ENCODE assay signal across 16 mouse cellular contexts in genomic region chr2:104470536-104470935, GRCm38 (mm10). TPM values are rescaled to one million over a fixed set of nuclear protein-coding genes. Genes with fewer than 3 reads are reported as not detected.
"Had no signal": no experiment of that assay in that cellular context is flagged by ENCODE, and none has a peak within 500 bp of the region (broad histone marks: within the 10 kb centered on the region; RNA-seq: fewer than 3 reads in every experiment).

No protein-coding gene starts in this region.

- H3K9ac ChIP-seq: limb, embryonic 15.5 days; liver, embryonic 14.5 days; neural tube, embryonic 15.5 days had no signal

- DNase-seq: kidney, postnatal 36 days; layer of hippocampus, adult 9-11 months; layer of hippocampus, postnatal 36 days; lung, adult 18-20 months; midbrain, embryonic 14.5 days; right cerebral cortex, adult 18-20 months; right cerebral cortex, postnatal 25 days; thymus, adult 18-20 months; thymus, postnatal 14 days had no signal

- H3K4me3 ChIP-seq: limb, embryonic 15.5 days; myocyte; neural tube, embryonic 15.5 days had no signal

- H3K9me3 ChIP-seq: limb, embryonic 15.5 days; neural tube, embryonic 15.5 days had no signal

- H3K4me2 ChIP-seq: limb, embryonic 15.5 days; neural tube, embryonic 15.5 days had no signal

- H3K27me3 ChIP-seq: limb, embryonic 15.5 days; neural tube, embryonic 15.5 days had no signal

- H3K27ac ChIP-seq: kidney, postnatal 0 days; limb, embryonic 15.5 days; liver, embryonic 14.5 days; neural tube, embryonic 15.5 days had no signal

- H3K36me3 ChIP-seq: neural tube, embryonic 15.5 days had no signal

RNA-seq across cellular contexts. Expression of gene D430041D05Rik, which starts 59.7 kb away (rescaled TPM):
- total RNA-seq: megakaryocyte-erythroid progenitor cell, adult 5-6 weeks had no signal
- polyA plus RNA-seq: small intestine, adult 2 months had no signal
